Mouse (Mus musculus) bone marrow macrophage, adult 2 months (primary cell): ENCODE measurements around the gene AW011738.

Experiments
- CTCF ChIP-seq: IDR thresholded peaks from 2 replicates; pipeline ENCODE4 v1.5.1; 2012; ENCODE audit warnings: low read depth, mild to moderate bottlenecking, low read length, moderate library complexity
- POLR2A ChIP-seq: IDR thresholded peaks from 2 replicates; pipeline ENCODE4 v1.6.1; 2012; ENCODE audit warnings: mild to moderate bottlenecking, low read depth, low read length, borderline replicate concordance

- no peak for TF ChIP-seq CTCF
- TF ChIP-seq POLR2A: no peak
These were observed 48.3 kb upstream of the AW011738 start for GRCm38 (mm10) chr4:156154771-156155170.
